Mouse (Mus musculus) spleen, adult 2 months (tissue): ENCODE measurements around the gene Apoc4. TPM values are rescaled to one million over a fixed set of nuclear protein-coding genes. Genes with fewer than 3 reads are reported as not detected.

Experiments
- DNase-seq, 2 experiments: peaks; one replicate each; pipeline versions ENCODE4 v3.0.0 to v3.0.0-alpha.2; 2012 to 2021; ENCODE audit warnings: low spot score in 2 of 2, low read depth in 1 of 2
- H3K27ac ChIP-seq: fragments of 200-500 bp; 2 replicates; pipeline ENCODE4 v1.5.1; 2012; ENCODE audit warnings: low read length, inconsistent platforms; ENCODE audit not compliant: insufficient read depth
- H3K27me3 ChIP-seq: fragments of 200-500 bp; 2 replicates; pipeline ENCODE4 v1.6.1; 2012; ENCODE audit warnings: mild to moderate bottlenecking, moderate library complexity, low read length, inconsistent platforms; ENCODE audit not compliant: control insufficient read depth, insufficient read depth
- H3K36me3 ChIP-seq: fragments of 200-500 bp; 2 replicates; pipeline ENCODE4 v1.6.1; 2012; ENCODE audit warnings: mild to moderate bottlenecking, low read length, inconsistent platforms; ENCODE audit not compliant: control insufficient read depth, insufficient read depth
- H3K4me1 ChIP-seq: fragments of 200-500 bp; 2 replicates; pipeline ENCODE4 v1.6.1; 2011; ENCODE audit warnings: inconsistent platforms; ENCODE audit not compliant: control insufficient read depth, insufficient read depth, insufficient read length
- H3K4me3 ChIP-seq: fragments of 200-500 bp; 2 replicates; pipeline ENCODE4 v1.5.1; 2011; ENCODE audit warnings: mild to moderate bottlenecking, inconsistent platforms; ENCODE audit not compliant: insufficient read depth, insufficient read length; ENCODE audit errors: extremely low read depth
- CTCF ChIP-seq: fragments of 200-500 bp; IDR thresholded peaks from 2 replicates; pipeline ENCODE4 v1.5.1; 2011; ENCODE audit warnings: mild to moderate bottlenecking, inconsistent platforms; ENCODE audit not compliant: insufficient read depth, insufficient read length, insufficient replicate concordance; ENCODE audit errors: extremely low read depth
- POLR2A ChIP-seq: fragments of 200-500 bp; IDR thresholded peaks from 2 replicates; pipeline ENCODE4 v1.6.1; 2011; ENCODE audit warnings: low read depth, low read length, inconsistent platforms
- WGBS: fragments of 180-500 bp; shearing (Covaris S2); methylation state at CpG from one replicate; pipeline ENCODE4 v1.1.7; 2018; 5-methylcytosine and 5-hydroxymethylcytosine counted together
- polyA plus RNA-seq: library from polyadenylated mRNA; depleted of rRNA; stranded (reverse); fragments of >200 nt; gene quantifications from 2 replicates; pipeline ENCODE4 v1.2.3, GENCODE M21; 2012

Apoc4 gene
- polyA plus RNA-seq, 1 experiment = 0.25 TPM

DNA sequence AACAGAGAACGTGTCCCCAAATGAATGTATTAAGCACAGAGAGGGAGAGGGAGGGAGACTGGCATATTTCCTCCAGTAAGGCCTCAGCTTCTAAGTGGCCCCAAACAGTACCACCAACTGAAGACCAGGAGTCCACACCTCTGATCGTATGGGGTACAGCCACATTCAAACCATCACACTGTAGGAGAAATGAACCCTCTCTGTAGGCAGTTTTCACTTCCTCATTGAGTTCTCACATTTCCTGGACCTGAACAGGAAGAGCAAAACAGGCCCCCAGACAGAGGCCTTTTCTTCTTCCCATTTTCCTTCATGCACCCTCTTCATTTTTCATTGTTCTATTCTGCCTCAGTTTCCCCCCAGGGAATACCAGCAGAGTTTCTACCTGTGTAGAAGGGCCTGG is 13.8 kb downstream of the Apoc4 start:
- TF ChIP-seq CTCF (no peak), POLR2A (no peak; the same call in 1 of the 2 replicates)
- Histone ChIP-seq H3K27me3 (no peaks in the 10 kb centered on the region), H3K4me1 (peaks cover 12% of the 10 kb centered on the region; the same call in 1 of the 2 replicates), H3K4me3 (no peak overlapping the region), H3K27ac (peak overlapping the region; percentile 79), H3K36me3 (no peaks in the 10 kb centered on the region)
- WGBS = 44% methylated on average over 2 of the region's 2 CpGs
- peak; percentile 14 to 36 for DNase-seq

DNA sequence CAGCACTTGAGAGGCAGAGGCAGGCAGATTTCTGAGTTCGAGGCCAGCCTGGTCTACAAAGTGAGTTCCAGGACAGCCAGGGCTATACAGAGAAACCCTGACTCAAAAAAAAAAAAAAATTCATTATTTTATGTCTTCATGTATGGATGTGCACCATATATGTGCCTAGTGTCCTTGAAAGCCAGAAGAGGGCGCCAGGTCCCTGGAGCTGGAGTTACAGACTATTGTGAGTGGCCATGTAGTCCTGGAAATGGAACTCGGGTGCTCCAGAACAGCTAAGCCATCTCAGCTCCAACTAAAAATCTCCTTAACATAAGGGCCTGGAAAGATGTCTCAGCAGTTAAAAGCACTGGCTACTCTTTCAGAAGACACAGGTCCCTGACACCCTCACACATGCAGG is 14.5 kb downstream of the Apoc4 start:
- WGBS = 89% methylated on average over 3 of the region's 3 CpGs
- peaks cover 12% of the 10 kb centered on the region; the same call in 1 of the 2 replicates for H3K4me1 ChIP-seq
- TF ChIP-seq POLR2A = no peak
- no peak for TF ChIP-seq CTCF
- no peaks in the 10 kb centered on the region for H3K27me3 ChIP-seq
- no peak overlapping the region for H3K4me3 ChIP-seq
- DNase-seq = no peak
- H3K36me3 ChIP-seq = no peaks in the 10 kb centered on the region; the same call in none of the 2 replicates
- H3K27ac ChIP-seq = peak overlapping the region; percentile 79

GRCm38 (mm10) chr7:19664955-19665841 is 16.1 kb downstream of the Apoc4 start, which contains the start of gene Clptm1:
Clptm1 (minus strand) TSS chr7:19665033.
- H3K4me3 ChIP-seq = peak within 1 kb of the TSS; percentile 91
- DNase-seq = peak; percentile 96 to 98
- TF ChIP-seq POLR2A (peak; percentile 18), CTCF (peak; percentile 21; the same call in 1 of the 2 replicates)
- no peaks in the 10 kb centered on the region; the same call in none of the 2 replicates for H3K36me3 ChIP-seq
- peaks cover 12% of the 10 kb centered on the region; the same call in 1 of the 2 replicates for H3K4me1 ChIP-seq
- peak within 1 kb of the TSS; percentile 93 for H3K27ac ChIP-seq
- no peaks in the 10 kb centered on the region for H3K27me3 ChIP-seq
- WGBS = 2% methylated on average over 63 of the region's 63 CpGs

GRCm38 (mm10) chr7:19664455-19664954 is 16.8 kb downstream of the Apoc4 start:
- peaks cover 2% of the 10 kb centered on the region for H3K36me3 ChIP-seq
- DNase-seq = no peak
- under 1% methylated on average over 36 of the region's 37 CpGs for WGBS
- H3K27ac ChIP-seq = peak overlapping the region; percentile 14; the same call in 1 of the 2 replicates
- peaks cover 12% of the 10 kb centered on the region; the same call in 1 of the 2 replicates for H3K4me1 ChIP-seq
- TF ChIP-seq POLR2A (no peak), CTCF (no peak)
- H3K27me3 ChIP-seq = no peaks in the 10 kb centered on the region
- H3K4me3 ChIP-seq = peak overlapping the region; percentile 91

DNA sequence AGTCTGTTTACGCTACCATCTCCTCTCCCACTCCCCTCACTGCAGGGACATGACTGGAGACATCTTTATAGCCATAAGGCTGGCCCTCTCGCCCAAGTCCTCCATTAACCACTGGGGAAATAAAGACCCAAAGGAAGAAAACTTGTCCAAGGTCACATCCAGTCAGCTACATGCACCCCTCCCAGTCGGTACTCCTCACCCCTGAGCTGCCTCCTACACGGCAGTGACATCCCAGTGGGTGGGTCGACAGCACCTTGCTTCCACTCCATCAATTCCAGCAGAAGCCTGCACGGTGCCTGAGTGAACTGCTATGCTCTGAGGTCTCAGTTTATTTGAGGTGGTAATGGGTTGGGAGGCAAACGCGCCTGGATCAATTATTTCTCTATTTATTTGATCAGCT is 17.3 kb downstream of the Apoc4 start:
- Histone ChIP-seq H3K36me3 (peaks cover 2% of the 10 kb centered on the region), H3K4me3 (peak overlapping the region; percentile 91), H3K27ac (no peak overlapping the region), H3K4me1 (peaks cover 8% of the 10 kb centered on the region; the same call in 1 of the 2 replicates), H3K27me3 (no peaks in the 10 kb centered on the region)
- WGBS = 26% methylated on average over 8 of the region's 8 CpGs
- no peak for DNase-seq
- no peak for TF ChIP-seq CTCF
- no peak for TF ChIP-seq POLR2A

DNA sequence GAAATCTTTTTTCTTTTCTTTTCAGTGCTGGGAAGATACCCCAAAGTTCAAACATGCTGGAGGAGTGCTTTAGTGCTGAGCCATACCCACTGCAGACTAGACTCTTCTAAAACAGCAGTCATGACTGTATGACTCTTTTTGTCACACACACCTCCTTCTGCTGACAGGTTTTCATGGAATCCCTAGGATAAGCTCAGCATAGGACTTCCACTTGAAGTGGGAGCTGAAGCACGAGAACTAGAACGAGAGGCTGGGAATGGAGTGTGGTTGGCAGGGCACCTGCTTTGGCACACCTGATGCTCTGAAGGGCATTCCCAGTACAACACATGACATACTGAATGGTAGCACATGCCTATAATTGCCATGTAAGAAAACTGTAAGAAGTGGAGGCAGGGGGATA is 28.7 kb downstream of the Apoc4 start:
- H3K4me3 ChIP-seq = no peak overlapping the region
- no peaks in the 10 kb centered on the region for H3K27me3 ChIP-seq
- DNase-seq = no peak
- H3K27ac ChIP-seq = no peak overlapping the region
- H3K36me3 ChIP-seq = peaks cover 22% of the 10 kb centered on the region; the same call in 1 of the 2 replicates
- TF ChIP-seq CTCF = no peak
- TF ChIP-seq POLR2A = no peak
- H3K4me1 ChIP-seq = no peaks in the 10 kb centered on the region
- 96% methylated on average over 2 of the region's 2 CpGs for WGBS
